Comparison of ENCODE assay signal across 13 mouse cellular contexts in the genomic region with DNA sequence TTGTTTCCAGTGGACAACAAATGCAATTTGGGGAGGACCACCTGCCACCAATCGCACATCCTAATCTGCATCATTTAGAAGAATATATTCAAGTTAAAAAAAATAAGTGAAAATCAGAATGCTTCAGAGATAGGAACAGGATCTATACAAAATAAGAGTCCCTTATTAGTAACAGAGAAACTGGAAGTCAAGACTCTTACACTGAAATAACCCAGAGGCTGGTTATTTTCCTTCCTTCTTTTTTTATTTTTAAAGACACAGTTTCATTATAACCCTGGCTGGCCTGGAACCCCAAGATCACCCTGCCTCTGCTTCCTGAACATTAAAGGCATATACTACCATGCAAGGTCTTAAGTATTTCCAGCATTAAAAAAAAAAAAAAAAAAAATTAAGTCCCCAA. TPM values are rescaled to one million over a fixed set of nuclear protein-coding genes. Genes with fewer than 3 reads are reported as not detected.
DNase-seq lines count a peak whose midpoint lies in the region; ATAC-seq and TF ChIP-seq lines count a peak whose summit lies in the region.
"Had no signal": no experiment of that assay in that cellular context is flagged by ENCODE, and none has a peak within 500 bp of the region (broad histone marks: within the 10 kb centered on the region; RNA-seq: fewer than 3 reads in every experiment).

No protein-coding gene starts in this region.

- 0 out of 2 replicates have a peak, but pooled peaks cover 5% of the 10 kb centered on the region for H3K9me3 ChIP-seq in liver, embryonic 12.5 days (replicated peaks)
- H3K9me3 ChIP-seq: liver, embryonic 13.5 days had no signal

- no peak for TF ChIP-seq POLR2A in liver, adult 2 months (IDR thresholded peaks at IDR 0.05; ENCODE audit: extremely low read depth, insufficient read depth, low read length)
- no peak for TF ChIP-seq POLR2A in myocyte (IDR thresholded peaks at IDR 0.05; ENCODE audit: insufficient read length, low read depth)

- H3K36me3 ChIP-seq in liver, adult 2 months (ENCODE audit: control insufficient read depth, insufficient read depth, low read length) = no peaks in the 10 kb centered on the region
- peaks cover 3% of the 10 kb centered on the region; the same call in 1 of the 2 replicates for H3K36me3 ChIP-seq in liver, embryonic 12.5 days
- no peaks in the 10 kb centered on the region for H3K36me3 ChIP-seq in myocyte (ENCODE audit: control insufficient read depth, insufficient read depth)

- no peak overlapping the region for H3K4me3 ChIP-seq in liver, adult 2 months (ENCODE audit: insufficient read depth, low read depth, low read length)
- no peak overlapping the region for H3K4me3 ChIP-seq in liver, embryonic 12.5 days
- no peak overlapping the region for H3K4me3 ChIP-seq in myocyte
- H3K4me3 ChIP-seq: erythroblast, embryonic 14.5 days; liver, embryonic 13.5 days had no signal

- H3K27ac ChIP-seq in liver, adult 2 months (replicated peaks; ENCODE audit: insufficient read depth, low read depth, low read length) = no peak overlapping the region
- H3K27ac ChIP-seq in liver, embryonic 12.5 days = no peak overlapping the region
- H3K27ac ChIP-seq: liver, embryonic 13.5 days had no signal

- intact Hi-C loops in heart, postnatal 36 days (cut with DNase I) = no loop called here

- TF ChIP-seq CTCF in liver, adult 2 months (IDR thresholded peaks at IDR 0.05; ENCODE audit: low read depth, low read length) = no peak

- H3K4me1 ChIP-seq in liver, adult 2 months (ENCODE audit: control insufficient read depth, insufficient read depth, low read length) = peaks cover 7% of the 10 kb centered on the region; the same call in 1 of the 2 replicates
- H3K4me1 ChIP-seq in liver, embryonic 12.5 days = peaks cover 58% of the 10 kb centered on the region

- DNase-seq in heart, adult 11 months = peak; percentile 64
- DNase-seq in heart, postnatal 36 days = no peak
- DNase-seq in liver, adult 2 months (ENCODE audit: extremely low read depth, low read depth, low spot score) = peak; percentile 23
- peak; percentile 43 for DNase-seq in MEL-GATA-1-ER (ENCODE audit: extremely low read depth, low read depth)
- no peak for DNase-seq in ovary, postnatal 10 days (ENCODE audit: low spot score)
- DNase-seq in Muller cell, postnatal 12 days (ENCODE audit: inconsistent ontology term) = no peak
- DNase-seq: adrenal gland, postnatal 36 days; cerebellum, adult 9-10 months; liver, embryonic 13.5 days; right cerebral cortex, postnatal 14 days had no signal

- no peak overlapping the region for H3K4me2 ChIP-seq in liver, embryonic 12.5 days
- peak overlapping the region; percentile 12 for H3K4me2 ChIP-seq in myocyte (ENCODE audit: low read depth)
- H3K4me2 ChIP-seq: liver, embryonic 13.5 days had no signal

- no peak overlapping the region for H3ac ChIP-seq in myocyte (ENCODE audit: control insufficient read depth, insufficient read length)

- no peak overlapping the region for H3K9ac ChIP-seq in liver, adult 2 months (ENCODE audit: low read depth, low read length)
- no peak overlapping the region for H3K9ac ChIP-seq in liver, embryonic 12.5 days

- peaks cover 27% of the 10 kb centered on the region; the same call in 1 of the 2 replicates for H3K79me2 ChIP-seq in liver, adult 2 months (ENCODE audit: control insufficient read depth, insufficient read depth, low read length)
- peaks cover 100% of the 10 kb centered on the region for H3K79me2 ChIP-seq in myocyte (ENCODE audit: control insufficient read depth, insufficient read depth)

- H3K27me3 ChIP-seq in liver, adult 2 months (ENCODE audit: control insufficient read depth, insufficient read depth, low read length) = no peaks in the 10 kb centered on the region
- no peaks in the 10 kb centered on the region for H3K27me3 ChIP-seq in liver, embryonic 12.5 days (replicated peaks)
- H3K27me3 ChIP-seq in myocyte (ENCODE audit: control insufficient read depth, insufficient read depth, insufficient read length) = no peaks in the 10 kb centered on the region
- H3K27me3 ChIP-seq: liver, embryonic 13.5 days had no signal

- no peak for ATAC-seq in liver, embryonic 12.5 days

- WGBS in liver, adult 2 months = 69% methylated on average over 1 of the region's 1 CpGs
- 78% methylated on average over 1 of the region's 1 CpGs for WGBS in liver, embryonic 12.5 days (ENCODE audit: insufficient replicate concordance)

TF ChIP-seq in myocyte, 11 proteins besides CTCF, POLR2A, EP300 and RAD21:
- TF ChIP-seq MAX (IDR thresholded peaks at IDR 0.05; ENCODE audit: low read depth) (no peak), POLR2AphosphoS2 (IDR thresholded peaks at IDR 0.05; ENCODE audit: insufficient read length, low read depth) (no peak), USF1 (IDR thresholded peaks at IDR 0.05; ENCODE audit: low read depth) (no peak), CEBPB (IDR thresholded peaks at IDR 0.05; ENCODE audit: insufficient read depth, poor library complexity, severe bottlenecking) (no peak), SRF (IDR thresholded peaks at IDR 0.05; ENCODE audit: control insufficient read depth, insufficient read length, low read depth) (no peak), E2F4 (IDR thresholded peaks at IDR 0.05; ENCODE audit: insufficient read depth) (no peak), TCF12 (IDR thresholded peaks at IDR 0.05; ENCODE audit: insufficient read depth, poor library complexity, severe bottlenecking) (no peak), MYOG (IDR thresholded peaks at IDR 0.05; ENCODE audit: control insufficient read depth in 1 of 3, insufficient read depth in 1 of 3, insufficient read length in 2 of 3, low read depth in 2 of 3) (no peak), REST (IDR thresholded peaks at IDR 0.05; ENCODE audit: insufficient read depth, insufficient read length) (no peak), MYOD1 (IDR thresholded peaks at IDR 0.05; ENCODE audit: control insufficient read depth in 1 of 3, insufficient read length in 2 of 3, low read depth in 2 of 3) (no peak), TCF3 (IDR thresholded peaks at IDR 0.05; ENCODE audit: insufficient read length, low read depth) (no peak)
TF ChIP-seq in myocyte: peak in this region for 0.

RNA-seq across cellular contexts. Expression of a gene that starts 7.2 kb away (rescaled TPM):
- 10 to 100 TPM; 34.4 to 42.4 TPM for total RNA-seq in heart, postnatal 36 days (2021)
- total RNA-seq in liver, adult 2 months (2014; rRNA removed) = 16.7 and 17.1 TPM in 2 replicates
- 5.1 and 5.9 TPM in 2 replicates for polyA plus RNA-seq in liver, adult 2 months (2012; rRNA removed)
- polyA plus RNA-seq in liver, embryonic 12.5 days (2016; fragmentation: Nextera tagmentation; extraction: Ambion mirVana) = 6.2 and 7.0 TPM in 2 replicates
- polyA plus RNA-seq in myocyte (2012; fragmentation: generic; extraction: Trizol) = 15.4 TPM

Comparison
In these comparisons a context has a peak if more than half of its experiments do, and no peak if none do; other contexts are left out.
1. DNase-seq: peak in heart, adult 11 months (single experiment), liver, adult 2 months (single experiment) and MEL-GATA-1-ER (single experiment); none in heart, postnatal 36 days (0 of 2), ovary, postnatal 10 days (single experiment) and Muller cell, postnatal 12 days (single experiment).